Mouse (Mus musculus): ENCODE results near the gene Opn4.
A peak's percentile ranks its signal among the peaks of the same experiment; 100 is the strongest.

GRCm38 (mm10) chr14:34612222-34612621 is 12.3 kb upstream of the Opn4 start:
- peak; percentile 74 for TF ChIP-seq CTCF (IDR thresholded peaks at IDR 0.05; ENCODE audit: low read depth, low read length)
- TF ChIP-seq EP300 (IDR thresholded peaks at IDR 0.05; ENCODE audit: insufficient read depth, low read depth, low read length), result no peak
